Comparison of ENCODE assay signal across 20 mouse cellular contexts in genomic region chr9:65259366-65259765, GRCm38 (mm10). TPM values are rescaled to one million over a fixed set of nuclear protein-coding genes. Genes with fewer than 3 reads are reported as not detected.
"Had no signal": no experiment of that assay in that cellular context is flagged by ENCODE, and none has a peak within 500 bp of the region (broad histone marks: within the 10 kb centered on the region; RNA-seq: fewer than 3 reads in every experiment).

No protein-coding gene starts in this region.

- DNase-seq: liver, postnatal 0 days; lung, adult 2 months; lung, postnatal 14 days; lung, postnatal 36 days; right cerebral cortex, postnatal 14 days; thymus, adult 2 months; thymus, postnatal 25 days; thymus, postnatal 4 days had no signal

- H3K4me2 ChIP-seq: lung, embryonic 15.5 days; midbrain, embryonic 13.5 days; midbrain, embryonic 15.5 days; neural tube, embryonic 12.5 days; stomach, embryonic 15.5 days had no signal

- H3K27ac ChIP-seq: lung, embryonic 15.5 days; macrophage; midbrain, embryonic 13.5 days; midbrain, embryonic 15.5 days; neural tube, embryonic 12.5 days; stomach, embryonic 15.5 days; stomach, postnatal 0 days had no signal

- H3K9me3 ChIP-seq: lung, embryonic 15.5 days; megakaryocyte, embryonic 14.5 days; midbrain, embryonic 13.5 days; midbrain, embryonic 15.5 days; neural tube, embryonic 12.5 days; stomach, embryonic 15.5 days had no signal

- H3K4me3 ChIP-seq: lung, embryonic 15.5 days; megakaryocyte, embryonic 14.5 days; midbrain, embryonic 13.5 days; midbrain, embryonic 15.5 days; neural tube, embryonic 12.5 days; stomach, embryonic 15.5 days had no signal

- H3K9ac ChIP-seq: liver, postnatal 0 days; lung, embryonic 15.5 days; midbrain, embryonic 13.5 days; midbrain, embryonic 15.5 days; neural tube, embryonic 12.5 days; stomach, embryonic 15.5 days had no signal

- H3K27me3 ChIP-seq: lung, embryonic 15.5 days; midbrain, embryonic 13.5 days; midbrain, embryonic 15.5 days; neural tube, embryonic 12.5 days; stomach, embryonic 15.5 days had no signal

- H3K36me3 ChIP-seq: lung, embryonic 15.5 days; midbrain, embryonic 13.5 days; midbrain, embryonic 15.5 days; neural tube, embryonic 12.5 days; stomach, embryonic 15.5 days had no signal

- ATAC-seq: liver, postnatal 0 days; lung, postnatal 0 days; midbrain, embryonic 13.5 days; midbrain, embryonic 15.5 days had no signal

- H3K4me1 ChIP-seq: lung, embryonic 15.5 days; midbrain, embryonic 13.5 days; midbrain, embryonic 15.5 days; neural tube, embryonic 12.5 days; stomach, embryonic 15.5 days had no signal

RNA-seq across cellular contexts. Expression of gene Cilp, which starts 5.6 kb away (rescaled TPM):
- total RNA-seq: megakaryocyte progenitor cell, adult 5-6 weeks; monocyte, adult 5-6 weeks; neutrophil, adult 5-6 weeks had no signal
- polyA plus RNA-seq: macrophage had no signal
